Mouse (Mus musculus) neural tube, embryonic 14.5 days (tissue): ENCODE results near the gene Hivep3. TPM values are rescaled to one million over a fixed set of nuclear protein-coding genes. Genes with fewer than 3 reads are reported as not detected.

Source experiments
- ATAC-seq: fragments of 200-750 bp; cut with Nextera tagmentation; 2 replicates; pipeline ENCODE4 v1.8.0; 2017; ENCODE audit warnings: low read depth, mild to moderate bottlenecking, moderate TSS enrichment, moderate library complexity
- H3K27ac ChIP-seq: fragments of 300-500 bp; sonication (generic); 2 replicates; pipeline ENCODE4 v1.5.1; 2014; ENCODE audit warnings: low read depth, mild to moderate bottlenecking, control low read depth, low read length, moderate library complexity, mixed read lengths
- H3K27me3 ChIP-seq: fragments of 300-500 bp; sonication (generic); 2 replicates; pipeline ENCODE4 v1.6.1; 2014; ENCODE audit warnings: low read length; ENCODE audit not compliant: control insufficient read depth, insufficient read depth
- H3K36me3 ChIP-seq: fragments of 300-500 bp; sonication (generic); 2 replicates; pipeline ENCODE4 v1.6.1; 2014; ENCODE audit warnings: low read length, mixed read lengths; ENCODE audit not compliant: control insufficient read depth, insufficient read depth
- H3K4me1 ChIP-seq: fragments of 300-500 bp; sonication (generic); 2 replicates; pipeline ENCODE4 v1.6.1; 2014; ENCODE audit warnings: low read length; ENCODE audit not compliant: control insufficient read depth, insufficient read depth
- H3K4me2 ChIP-seq: fragments of 300-500 bp; sonication (generic); 2 replicates; pipeline ENCODE4 v1.6.1; 2014; ENCODE audit warnings: mild to moderate bottlenecking, low read depth, low read length, control low read depth
- H3K4me3 ChIP-seq: fragments of 300-500 bp; sonication (generic); 2 replicates; pipeline ENCODE4 v1.5.1; 2014; ENCODE audit warnings: low read depth, low read length, control low read depth, mixed read lengths
- H3K9ac ChIP-seq: fragments of 300-500 bp; sonication (generic); replicated peaks from 2 replicates; pipeline ENCODE4 v1.6.1; 2014; ENCODE audit warnings: low read depth, mild to moderate bottlenecking, control low read depth, low read length, mixed read lengths
- H3K9me3 ChIP-seq: fragments of 300-500 bp; sonication (generic); 2 replicates; pipeline ENCODE4 v1.6.1; 2016; ENCODE audit warnings: low read length; ENCODE audit not compliant: control insufficient read depth
- WGBS: fragments of 180-500 bp; shearing (Covaris S2); extraction: QIAGEN DNeasy Blood & Tissue Kit; methylation state at CpG from one replicate; pipeline ENCODE4 v1.1.7; 2014; 5-methylcytosine and 5-hydroxymethylcytosine counted together
- polyA plus RNA-seq: library from polyadenylated mRNA; unstranded; fragments of >200 nt; fragmentation: Nextera tagmentation; extraction: Ambion mirVana; gene quantifications from 2 replicates; pipeline ENCODE4 v1.2.1, GENCODE M21; 2014

Gene Hivep3
- polyA plus RNA-seq, 1 experiment from 2014 or later, result 23.9 TPM

GRCm38 (mm10) chr4:120167778-120168177 lies 434.2 kb downstream of the Hivep3 start:
- Histone ChIP-seq H3K36me3 (no peaks in the 10 kb centered on the region), H3K4me3 (no peak overlapping the region), H3K9ac (no peak overlapping the region), H3K27me3 (no peaks in the 10 kb centered on the region), H3K27ac (no peak overlapping the region), H3K4me1 (peaks cover 4% of the 10 kb centered on the region; the same call in 1 of the 2 replicates), H3K9me3 (no peaks in the 10 kb centered on the region), H3K4me2 (no peak overlapping the region)
- 79% methylated on average over 6 of the region's 6 CpGs for WGBS
- ATAC-seq, result no peak

- H3K9ac ChIP-seq, result no peak overlapping the region
- no peak overlapping the region for H3K4me3 ChIP-seq
- no peak overlapping the region for H3K27ac ChIP-seq
- no peaks in the 10 kb centered on the region for H3K36me3 ChIP-seq
- peaks cover 4% of the 10 kb centered on the region; the same call in 1 of the 2 replicates for H3K4me1 ChIP-seq
- no peaks in the 10 kb centered on the region for H3K9me3 ChIP-seq
- no peak for ATAC-seq
- no peaks in the 10 kb centered on the region for H3K27me3 ChIP-seq
- H3K4me2 ChIP-seq, result no peak overlapping the region
- 85% methylated on average over 4 of the region's 4 CpGs for WGBS
Observed at GRCm38 (mm10) chr4:120168346-120168745, 434.8 kb downstream of the Hivep3 start.

- no peak overlapping the region for H3K4me3 ChIP-seq
- WGBS, result 45% methylated on average over 9 of the region's 9 CpGs
- H3K36me3 ChIP-seq, result no peaks in the 10 kb centered on the region
Observed at GRCm38 (mm10) chr4:120170387-120170936, 436.9 kb downstream of the Hivep3 start.

GRCm38 (mm10) chr4:120172050-120172684 lies 438.6 kb downstream of the Hivep3 start:
- no peaks in the 10 kb centered on the region for H3K9me3 ChIP-seq
- 17% methylated on average over 7 of the region's 7 CpGs for WGBS
- H3K4me3 ChIP-seq, result no peak overlapping the region
- peak; percentile 89 for ATAC-seq
- H3K9ac ChIP-seq, result no peak overlapping the region
- peaks cover 4% of the 10 kb centered on the region; the same call in 1 of the 2 replicates for H3K4me1 ChIP-seq
- no peak overlapping the region for H3K27ac ChIP-seq
- H3K36me3 ChIP-seq, result no peaks in the 10 kb centered on the region
- no peaks in the 10 kb centered on the region for H3K27me3 ChIP-seq
- H3K4me2 ChIP-seq, result no peak overlapping the region

More at GRCm38 (mm10) chr4:120170387-120170936, 436.9 kb downstream of the Hivep3 start:
- H3K9ac ChIP-seq, result 0 out of 2 replicates have a peak overlapping the region, but pooled peaks have one; percentile 3
- H3K4me2 ChIP-seq, result no peak overlapping the region
- H3K27ac ChIP-seq, result no peak overlapping the region
- no peaks in the 10 kb centered on the region for H3K9me3 ChIP-seq
- ATAC-seq, result no peak
- H3K4me1 ChIP-seq, result peaks cover 4% of the 10 kb centered on the region; the same call in 1 of the 2 replicates
- no peaks in the 10 kb centered on the region for H3K27me3 ChIP-seq

GRCm38 (mm10) chr4:120179123-120179522 lies 445.5 kb downstream of the Hivep3 start:
- H3K36me3 ChIP-seq, result no peaks in the 10 kb centered on the region
- H3K27ac ChIP-seq, result no peak overlapping the region
- H3K4me1 ChIP-seq, result no peaks in the 10 kb centered on the region
- 81% methylated on average over 4 of the region's 4 CpGs for whole genome bisulfite sequencing
- H3K4me2 ChIP-seq, result no peak overlapping the region
- H3K9me3 ChIP-seq, result no peaks in the 10 kb centered on the region
- no peaks in the 10 kb centered on the region for H3K27me3 ChIP-seq
- no peak for ATAC-seq
- H3K4me3 ChIP-seq, result no peak overlapping the region
- no peak overlapping the region for H3K9ac ChIP-seq

- no peaks in the 10 kb centered on the region for H3K36me3 ChIP-seq
- H3K4me3 ChIP-seq, result no peak overlapping the region
- H3K27me3 ChIP-seq, result no peaks in the 10 kb centered on the region
- H3K9me3 ChIP-seq, result no peaks in the 10 kb centered on the region
- H3K9ac ChIP-seq, result no peak overlapping the region
- H3K4me1 ChIP-seq, result no peaks in the 10 kb centered on the region
- no peak for ATAC-seq
- no peak overlapping the region for H3K4me2 ChIP-seq
- no peak overlapping the region for H3K27ac ChIP-seq
Observed at GRCm38 (mm10) chr4:120180535-120180934, 447.0 kb downstream of the Hivep3 start.

- WGBS, result 28% methylated on average over 5 of the region's 5 CpGs
- ATAC-seq, result no peak
- Histone ChIP-seq H3K4me3 (no peak overlapping the region), H3K9me3 (no peaks in the 10 kb centered on the region), H3K27ac (no peak overlapping the region), H3K9ac (no peak overlapping the region), H3K36me3 (no peaks in the 10 kb centered on the region), H3K27me3 (no peaks in the 10 kb centered on the region), H3K4me2 (no peak overlapping the region), H3K4me1 (peaks cover 7% of the 10 kb centered on the region; the same call in 1 of the 2 replicates)
Observed at GRCm38 (mm10) chr4:120184374-120184991, 450.9 kb downstream of the Hivep3 start.

- no peaks in the 10 kb centered on the region for H3K9me3 ChIP-seq
- H3K27ac ChIP-seq, result no peak overlapping the region
- peaks cover 7% of the 10 kb centered on the region; the same call in 1 of the 2 replicates for H3K4me1 ChIP-seq
- ATAC-seq, result no peak
- WGBS, result 94% methylated on average over 1 of the region's 1 CpGs
- no peak overlapping the region for H3K9ac ChIP-seq
- H3K4me2 ChIP-seq, result no peak overlapping the region
- no peaks in the 10 kb centered on the region for H3K36me3 ChIP-seq
- no peaks in the 10 kb centered on the region for H3K27me3 ChIP-seq
- no peak overlapping the region for H3K4me3 ChIP-seq
Observed at GRCm38 (mm10) chr4:120186441-120186840, 452.9 kb downstream of the Hivep3 start.

GRCm38 (mm10) chr4:120186934-120187333 lies 453.4 kb downstream of the Hivep3 start:
- no peak overlapping the region for H3K4me2 ChIP-seq
- 7% methylated on average over 4 of the region's 4 CpGs for WGBS
- peaks cover 7% of the 10 kb centered on the region; the same call in 1 of the 2 replicates for H3K4me1 ChIP-seq

More at GRCm38 (mm10) chr4:120186934-120187333, 453.4 kb downstream of the Hivep3 start:
- Histone ChIP-seq H3K27ac (no peak overlapping the region), H3K27me3 (no peaks in the 10 kb centered on the region), H3K4me3 (no peak overlapping the region), H3K9me3 (no peaks in the 10 kb centered on the region), H3K9ac (no peak overlapping the region), H3K36me3 (no peaks in the 10 kb centered on the region)
- no peak for ATAC-seq
